Mouse (Mus musculus) cerebellum, adult 9-10 months (tissue): Measurements from ENCODE around the gene P3h3.

Experiments used
- DNase-seq: peaks from one replicate; pipeline ENCODE4 v3.0.0; 2022

The P3h3 gene

GRCm38 (mm10) chr6:124865766-124866362 lies 8.3 kb upstream of the P3h3 start:
- DNase-seq, result no peak

GRCm38 (mm10) chr6:124863658-124864298 lies 6.2 kb upstream of the P3h3 start, which contains the start of gene Gpr162:
Gpr162 (minus strand) TSS chr6:124863983.
- peak; percentile 80 for DNase-seq

- DNase-seq, result peak; percentile 75
Measured at GRCm38 (mm10) chr6:124863125-124863657, 5.6 kb upstream of the P3h3 start.

GRCm38 (mm10) chr6:124862406-124863124 lies 5.0 kb upstream of the P3h3 start:
- DNase-seq, result peak; percentile 53

DNA sequence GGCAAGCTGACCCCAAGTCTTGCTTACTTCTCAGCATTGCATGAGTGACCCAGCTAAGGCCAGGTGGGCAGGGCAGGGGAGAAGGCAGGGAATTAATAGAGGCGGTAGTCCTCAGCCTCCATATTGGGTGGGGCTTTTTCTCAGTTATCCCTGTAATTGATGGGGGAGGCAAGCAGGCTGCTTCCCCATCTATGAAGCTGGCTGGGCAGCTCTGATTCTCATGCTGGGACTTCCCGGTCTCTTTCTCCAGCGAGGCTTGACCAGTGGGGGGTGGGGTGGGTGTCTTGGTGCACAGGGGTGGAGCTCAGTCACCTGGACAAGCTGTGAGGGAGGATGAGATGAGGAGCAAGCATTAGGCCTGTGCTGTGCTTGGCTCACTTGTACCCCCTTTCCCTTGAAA lies 4.2 kb upstream of the P3h3 start:
- DNase-seq, result no peak

DNA sequence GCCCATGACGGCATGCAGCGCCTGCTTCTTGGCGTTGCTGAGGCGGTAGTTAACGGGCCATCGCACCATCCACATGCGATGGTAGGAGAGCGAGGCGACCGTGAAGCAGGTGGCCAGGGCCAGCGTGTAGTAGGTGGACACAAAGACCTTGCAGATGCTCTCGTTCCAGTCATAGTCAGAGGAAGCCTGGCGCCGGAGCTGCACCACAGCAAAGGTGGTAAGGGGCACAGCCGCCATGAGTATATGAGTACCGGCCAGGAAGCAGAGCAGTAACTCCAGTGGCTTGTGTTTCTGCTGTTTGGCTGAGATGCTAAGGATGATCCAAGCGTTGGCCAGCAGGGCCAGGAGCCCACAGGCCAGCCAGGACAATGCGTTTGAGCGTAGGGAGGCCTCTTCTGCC lies 3.7 kb upstream of the P3h3 start:
- peak; percentile 61 for DNase-seq

- DNase-seq, result peak; percentile 55
Measured at GRCm38 (mm10) chr6:124860511-124860910, 3.0 kb upstream of the P3h3 start.

GRCm38 (mm10) chr6:124859725-124860124 lies 2.2 kb upstream of the P3h3 start:
- peak; percentile 95 for DNase-seq

GRCm38 (mm10) chr6:124858561-124859318 lies 1.2 kb upstream of the P3h3 start:
- DNase-seq, result peak; percentile 54

GRCm38 (mm10) chr6:124857840-124858530 lies 433 bp upstream of the P3h3 start:
- no peak for DNase-seq

DNA sequence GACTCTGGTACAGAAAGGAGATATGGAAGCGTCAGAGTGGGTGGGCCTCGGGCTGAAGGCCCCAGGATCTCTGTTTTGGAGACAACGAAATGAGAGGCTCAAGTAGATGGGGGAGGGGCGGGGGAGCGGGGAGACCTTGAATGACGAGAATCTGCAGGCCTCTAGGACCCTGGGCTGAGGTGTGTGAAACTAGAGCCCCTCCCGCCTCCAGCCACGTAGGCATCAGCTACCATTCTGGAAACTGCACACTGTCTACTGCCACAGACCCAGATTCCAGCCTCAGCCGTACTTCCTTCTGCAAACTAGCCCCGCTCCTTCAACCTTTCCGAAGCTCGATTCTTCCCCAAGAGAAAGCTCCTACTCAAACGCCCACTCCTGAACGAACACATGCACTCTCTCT lies 1.2 kb downstream of the P3h3 start:
- peak; percentile 59 for DNase-seq

GRCm38 (mm10) chr6:124854647-124855046 lies 2.9 kb downstream of the P3h3 start:
- DNase-seq, result no peak

DNA sequence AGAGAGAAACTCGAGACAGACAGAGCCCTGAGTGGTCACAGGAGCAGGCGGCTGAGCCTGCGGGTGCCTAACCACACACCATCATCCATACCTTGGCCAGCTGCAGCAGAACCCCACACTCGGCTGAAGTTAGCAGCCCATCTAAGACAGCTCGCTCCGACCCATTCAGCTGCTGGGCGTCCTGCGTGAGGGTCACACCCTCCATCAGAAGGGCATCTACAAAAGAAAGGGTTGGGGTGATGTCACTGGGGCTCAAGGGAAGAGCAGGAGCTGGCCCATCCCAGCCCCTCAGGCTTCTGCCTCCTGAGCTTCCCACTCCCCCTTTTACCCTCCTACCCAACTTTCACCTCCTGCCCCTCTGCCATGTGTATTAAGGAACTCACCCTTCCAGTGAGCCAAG lies 7.0 kb downstream of the P3h3 start:
- no peak for DNase-seq

DNA sequence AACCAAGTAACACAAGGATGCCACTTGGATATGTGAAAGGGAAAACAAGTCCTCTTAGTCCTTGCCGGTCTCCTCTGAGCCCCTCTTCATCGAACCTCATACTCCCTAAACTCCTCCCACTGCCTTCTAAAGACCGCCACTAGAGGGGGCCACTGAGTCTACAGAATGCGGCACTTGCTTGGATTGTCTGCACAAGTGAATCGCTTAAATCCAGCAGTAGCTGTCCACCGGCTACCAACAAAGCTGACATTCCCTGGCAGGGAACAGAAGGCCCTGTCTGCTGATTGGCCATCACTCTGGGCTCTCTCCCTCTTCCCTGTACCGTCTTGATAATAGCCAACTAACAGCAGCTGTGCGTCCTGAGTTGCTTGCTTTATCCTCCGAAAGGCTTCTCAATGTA lies 10.2 kb downstream of the P3h3 start:
- peak; percentile 98 for DNase-seq

GRCm38 (mm10) chr6:124840241-124841167 lies 17.0 kb downstream of the P3h3 start, which contains the start of gene Gnb3:
Gnb3 (minus strand) TSS chr6:124840275.
- no peak for DNase-seq

DNA sequence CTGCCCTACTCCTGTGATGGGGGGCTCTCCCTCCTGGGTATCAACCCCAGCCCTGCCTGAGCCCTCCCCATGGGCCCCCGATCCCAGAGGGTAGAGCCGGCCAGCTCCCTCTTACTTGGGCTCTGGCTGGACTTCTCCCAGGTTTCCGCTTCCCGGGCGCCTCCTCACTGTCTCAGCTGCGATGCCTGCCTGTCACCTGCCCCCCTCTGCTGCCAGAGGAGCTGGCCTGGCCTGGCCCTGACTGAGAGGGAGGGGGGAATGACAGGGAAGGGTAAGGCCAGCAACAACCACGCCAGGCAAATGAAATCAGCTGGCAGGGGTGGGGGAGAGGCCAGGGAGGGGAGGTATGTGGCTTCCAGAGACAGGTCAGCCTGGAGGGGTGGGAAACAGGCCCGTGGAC lies 17.7 kb downstream of the P3h3 start:
- no peak for DNase-seq

GRCm38 (mm10) chr6:124836411-124836810 lies 21.1 kb downstream of the P3h3 start:
- DNase-seq, result no peak

DNA sequence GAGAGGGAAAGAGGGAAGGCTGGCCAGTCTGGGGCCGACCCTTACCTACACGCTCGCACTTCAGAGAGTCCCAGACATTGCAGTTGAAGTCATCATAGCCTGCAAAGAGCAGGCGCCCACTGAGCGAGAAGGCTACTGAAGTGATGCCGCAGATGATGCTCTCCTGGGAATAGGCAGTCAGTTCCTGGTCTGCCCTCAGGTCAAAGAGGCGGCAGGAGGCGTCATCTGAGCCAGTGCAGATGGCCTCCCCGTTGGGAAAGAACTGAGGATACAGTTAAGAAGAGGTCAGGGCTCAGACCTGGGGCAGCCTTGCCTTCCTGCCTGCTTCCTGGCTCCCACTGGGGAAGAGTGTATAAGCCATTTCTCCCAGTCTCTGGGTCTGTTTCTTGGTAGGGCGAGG lies 22.0 kb downstream of the P3h3 start:
- no peak for DNase-seq

DNA sequence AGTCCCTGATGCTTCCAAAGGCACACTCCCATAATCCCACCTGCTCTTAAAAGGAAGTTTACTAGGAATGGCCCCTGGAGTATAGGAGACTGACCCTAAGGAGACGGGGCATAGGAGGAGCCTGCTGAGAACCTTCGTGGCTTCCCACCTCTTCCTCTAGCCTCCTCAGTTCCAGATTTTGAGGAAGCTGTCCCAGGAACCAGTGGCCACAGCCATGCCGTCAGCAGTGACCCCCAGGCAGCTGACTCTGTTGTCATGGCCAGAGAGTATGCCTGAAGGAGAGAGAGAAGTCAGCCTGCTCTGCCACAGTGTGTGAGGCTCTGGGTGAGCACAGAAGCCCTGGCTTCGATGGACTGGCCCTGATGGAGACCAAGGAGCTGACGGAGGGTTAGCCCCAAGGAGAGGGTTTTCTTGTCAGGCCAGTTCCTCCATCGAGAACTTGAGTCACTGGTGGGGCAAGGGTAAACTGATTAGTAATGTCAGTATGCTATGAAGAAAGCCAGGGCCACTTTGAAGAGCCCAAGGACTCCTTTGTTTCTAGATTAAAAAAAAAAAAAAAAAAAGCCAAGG lies 23.0 kb downstream of the P3h3 start:
- DNase-seq, result no peak

- DNase-seq, result no peak
Measured at GRCm38 (mm10) chr6:124831649-124832048, 25.9 kb downstream of the P3h3 start.

- peak; percentile 61 for DNase-seq
Measured at GRCm38 (mm10) chr6:124831199-124831598, 26.4 kb downstream of the P3h3 start.
